Mouse (Mus musculus) embryonic fibroblast, embryonic 13.5 days (primary cell): ENCODE results near the gene Gm20458. TPM values are rescaled to one million over a fixed set of nuclear protein-coding genes. Genes with fewer than 3 reads are reported as not detected.

Source experiments
- H3K27ac ChIP-seq: 2 replicates; pipeline ENCODE4 v1.5.1; 2012; ENCODE audit warnings: low read length, control low read depth, inconsistent platforms; ENCODE audit not compliant: insufficient read depth
- H3K4me1 ChIP-seq: 2 replicates; pipeline ENCODE4 v1.6.1; 2011; ENCODE audit warnings: low read length; ENCODE audit not compliant: control insufficient read depth, insufficient read depth
- H3K4me3 ChIP-seq: 2 replicates; pipeline ENCODE4 v1.5.1; 2011; ENCODE audit warnings: mild to moderate bottlenecking, control low read depth, low read length; ENCODE audit not compliant: insufficient read depth
- CTCF ChIP-seq: IDR thresholded peaks from 2 replicates; pipeline ENCODE4 v1.5.1; 2011; ENCODE audit warnings: mild to moderate bottlenecking, control low read depth, low read length, moderate library complexity, borderline replicate concordance; ENCODE audit not compliant: insufficient read depth
- POLR2A ChIP-seq: IDR thresholded peaks from 2 replicates; pipeline ENCODE4 v1.6.1; 2011; ENCODE audit warnings: low read depth, mild to moderate bottlenecking, control low read depth, low read length, moderate library complexity
- polyA plus RNA-seq: library from polyadenylated mRNA; stranded (reverse); fragments of >200 nt; gene quantifications from 2 replicates; pipeline ENCODE4 v1.2.4, GENCODE M21; 2011; ENCODE audit warnings: low read depth; ENCODE audit not compliant: missing spikeins, insufficient read length

Gene Gm20458
- polyA plus RNA-seq, 1 experiment, result 4.1 TPM

DNA sequence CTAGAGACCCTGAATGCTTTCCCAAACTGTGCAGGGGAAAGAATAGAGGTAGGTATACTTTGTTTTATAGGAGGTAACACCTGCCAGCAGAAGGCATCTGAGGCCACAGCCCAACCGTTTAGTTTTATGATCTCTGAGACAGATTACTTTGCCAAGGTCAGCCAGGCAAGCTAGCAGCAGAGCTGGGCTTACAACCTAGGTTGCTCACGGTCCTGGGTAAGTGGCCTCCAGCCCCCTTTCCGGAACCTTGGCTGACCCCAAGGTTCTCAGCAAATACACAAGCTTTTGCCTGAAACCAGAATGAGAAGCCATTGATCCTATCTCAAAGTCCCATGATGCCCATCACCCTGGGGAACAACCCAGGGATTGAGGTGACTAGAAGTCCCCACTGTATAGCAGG is 26.1 kb upstream of the Gm20458 start:
- H3K27ac ChIP-seq, result no peak overlapping the region; the same call in 1 of the 2 replicates
- no peak for TF ChIP-seq CTCF
- no peak for TF ChIP-seq POLR2A
- no peak overlapping the region for H3K4me3 ChIP-seq
- peaks cover 29% of the 10 kb centered on the region for H3K4me1 ChIP-seq

DNA sequence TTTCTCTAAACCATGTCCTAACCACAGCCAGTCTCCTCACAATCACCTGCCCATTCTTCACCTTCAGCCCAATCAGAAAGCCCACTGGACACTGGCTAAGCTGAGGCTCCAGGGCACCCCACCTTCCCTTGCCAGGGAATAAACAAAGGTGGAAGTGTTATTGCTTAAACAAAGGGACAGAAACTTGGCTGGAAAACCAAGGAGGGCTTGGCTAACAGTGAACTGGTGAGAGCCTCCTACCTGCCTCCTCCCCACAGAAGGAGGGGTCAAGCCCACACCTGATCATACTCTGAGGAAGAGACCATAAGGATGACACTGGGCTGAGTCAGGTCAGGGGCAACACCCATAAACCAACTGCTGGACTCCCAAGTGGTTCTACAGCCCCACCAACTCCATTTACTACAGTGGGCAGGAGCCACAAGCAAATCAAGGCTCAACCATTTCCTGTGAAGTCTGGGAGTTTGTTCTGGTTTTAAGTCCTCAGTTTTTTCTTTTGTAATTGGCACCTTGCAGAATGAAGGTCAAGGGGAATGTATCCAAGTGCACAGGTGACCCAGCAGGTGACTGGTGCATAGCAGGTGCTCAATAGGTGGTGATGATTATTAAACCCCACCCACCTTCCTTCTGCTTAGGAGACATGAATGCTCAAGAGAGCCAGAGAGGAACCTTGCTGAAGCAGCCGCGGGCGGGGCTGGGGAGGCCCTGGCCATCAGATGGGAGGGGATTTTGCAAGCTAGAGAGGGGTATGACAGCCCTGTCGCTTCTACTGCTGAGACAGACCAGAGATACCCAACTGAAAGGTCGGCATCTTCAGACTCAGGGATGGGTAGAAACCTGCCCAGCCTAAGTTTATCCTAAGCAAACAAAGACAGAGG is 25.3 kb upstream of the Gm20458 start:
- Histone ChIP-seq H3K4me3 (no peak overlapping the region), H3K4me1 (peaks cover 29% of the 10 kb centered on the region), H3K27ac (peak overlapping the region; percentile 36; the same call in 1 of the 2 replicates)
- TF ChIP-seq POLR2A (no peak), CTCF (no peak)

DNA sequence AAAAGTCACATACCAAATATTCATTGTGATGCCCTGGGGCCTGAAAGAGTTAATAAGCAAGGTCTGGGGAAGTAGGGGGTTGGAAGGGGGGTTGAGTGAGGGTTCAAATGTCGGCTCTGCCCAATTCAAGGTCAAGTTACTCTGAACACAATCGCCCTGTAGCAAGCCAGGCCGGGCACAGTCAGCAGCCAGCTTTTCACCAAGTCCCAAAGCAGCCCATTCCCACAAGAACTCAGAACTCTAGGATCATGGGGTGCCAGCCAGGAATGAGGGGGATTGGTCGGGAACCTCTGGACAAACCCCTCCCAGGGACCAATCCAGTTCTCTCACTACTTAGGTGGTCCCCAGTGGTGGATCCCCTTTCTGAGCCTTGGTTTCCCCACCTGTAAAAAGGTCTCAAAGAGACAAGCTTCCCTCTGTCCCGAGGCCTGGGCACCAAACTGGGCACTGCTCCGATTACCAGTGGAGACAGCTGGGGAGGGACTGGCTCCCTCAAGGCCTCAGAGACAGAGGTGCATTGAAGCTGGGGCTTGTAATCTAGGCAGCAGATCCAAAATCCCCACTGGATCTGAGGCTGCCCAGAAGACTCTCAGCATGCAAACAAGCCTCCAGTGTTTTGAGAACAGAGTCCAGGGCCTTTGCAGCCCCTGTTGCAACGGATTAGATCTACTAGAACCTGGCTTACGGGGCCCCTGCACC is 24.4 kb upstream of the Gm20458 start:
- TF ChIP-seq POLR2A (no peak), CTCF (no peak)
- Histone ChIP-seq H3K27ac (peak overlapping the region; percentile 36), H3K4me3 (no peak overlapping the region), H3K4me1 (peaks cover 26% of the 10 kb centered on the region)

DNA sequence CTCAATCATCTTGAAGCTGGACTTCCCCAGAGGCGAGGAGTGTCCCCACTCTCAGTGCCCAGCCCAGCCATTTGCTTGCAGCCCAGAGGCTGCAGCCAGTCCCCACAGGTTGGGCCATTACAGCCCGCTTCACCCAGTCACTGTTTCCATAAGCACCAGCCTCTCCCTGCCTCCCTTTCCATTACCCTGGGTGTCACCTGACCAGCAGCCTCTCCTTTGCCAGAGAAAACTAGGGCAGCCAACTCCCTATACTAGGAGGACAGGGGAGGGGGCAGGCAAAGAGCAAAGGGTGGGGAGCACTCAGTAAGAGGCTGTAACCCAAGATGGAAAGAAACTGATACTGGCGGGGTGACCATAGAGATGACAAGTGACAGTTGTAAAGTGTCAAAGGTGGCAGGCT is 23.8 kb upstream of the Gm20458 start:
- Histone ChIP-seq H3K4me1 (peaks cover 26% of the 10 kb centered on the region), H3K4me3 (no peak overlapping the region), H3K27ac (peak overlapping the region; percentile 36)
- no peak for TF ChIP-seq POLR2A
- TF ChIP-seq CTCF, result no peak

DNA sequence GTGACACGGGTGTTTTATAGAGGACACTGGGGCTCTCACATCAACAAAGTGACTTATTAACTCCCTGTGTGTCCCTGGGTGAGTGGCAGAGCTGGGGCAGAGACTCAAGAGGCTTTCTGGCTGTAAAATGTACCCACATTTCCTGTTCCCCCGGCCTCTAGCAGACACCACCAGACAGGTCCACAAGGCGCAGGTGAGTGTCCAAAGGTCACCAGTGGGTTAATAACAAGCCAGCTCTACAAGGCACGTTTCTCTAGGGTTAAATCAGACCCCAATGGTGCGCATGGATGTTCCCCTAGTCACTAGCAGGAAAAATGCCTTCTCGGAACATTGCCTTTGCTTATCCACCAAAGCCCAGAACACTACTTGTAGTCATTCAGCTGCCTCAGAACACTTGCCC is 23.1 kb upstream of the Gm20458 start:
- Histone ChIP-seq H3K27ac (peak overlapping the region; percentile 78), H3K4me3 (no peak overlapping the region), H3K4me1 (peaks cover 23% of the 10 kb centered on the region)
- TF ChIP-seq CTCF (no peak), POLR2A (no peak)

DNA sequence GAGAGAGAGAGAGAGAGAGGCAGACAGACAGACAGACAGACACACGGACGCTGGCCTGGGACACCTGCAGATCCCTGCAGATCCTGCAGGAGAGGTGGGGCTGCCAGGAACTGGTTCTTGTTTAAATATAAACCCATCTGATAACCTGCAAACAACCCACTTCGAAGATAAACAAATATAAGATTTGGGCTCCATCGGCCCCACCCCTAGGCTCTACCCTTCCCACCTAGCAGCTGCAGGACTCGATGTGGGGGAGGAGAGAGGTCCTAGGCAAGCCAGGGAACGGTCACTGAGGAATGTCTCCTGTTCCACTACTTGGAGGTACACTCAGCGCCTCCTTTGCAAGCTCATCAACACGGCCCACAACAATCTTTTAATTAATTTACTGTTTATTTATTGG is 22.5 kb upstream of the Gm20458 start:
- TF ChIP-seq POLR2A (0 out of 2 replicates have a peak, but pooled peaks have one; percentile 8), CTCF (no peak)
- Histone ChIP-seq H3K27ac (peak overlapping the region; percentile 78), H3K4me1 (peaks cover 23% of the 10 kb centered on the region), H3K4me3 (no peak overlapping the region)

DNA sequence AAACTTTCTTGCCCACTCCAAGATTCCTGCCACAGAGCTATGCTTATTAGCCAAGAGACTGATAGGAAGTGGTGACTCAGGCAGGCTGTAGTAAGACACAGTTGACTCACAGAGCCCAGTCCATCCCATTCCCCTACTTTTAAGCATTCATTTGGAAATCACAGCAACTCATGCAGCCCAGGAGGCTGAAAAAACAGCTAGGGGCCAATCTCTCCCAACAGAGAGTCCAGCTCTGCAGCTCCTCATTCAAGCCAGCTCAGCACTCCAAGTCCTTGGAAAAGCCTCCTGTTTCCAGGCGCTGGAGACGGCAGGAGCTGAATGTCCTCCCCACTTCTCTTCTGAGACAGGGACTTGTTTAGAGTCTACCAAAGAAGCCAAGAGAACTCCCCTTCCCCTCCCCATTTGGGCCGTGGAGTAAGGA is 21.8 kb upstream of the Gm20458 start:
- H3K4me1 ChIP-seq, result peaks cover 23% of the 10 kb centered on the region
- H3K27ac ChIP-seq, result peak overlapping the region; percentile 79

DNA sequence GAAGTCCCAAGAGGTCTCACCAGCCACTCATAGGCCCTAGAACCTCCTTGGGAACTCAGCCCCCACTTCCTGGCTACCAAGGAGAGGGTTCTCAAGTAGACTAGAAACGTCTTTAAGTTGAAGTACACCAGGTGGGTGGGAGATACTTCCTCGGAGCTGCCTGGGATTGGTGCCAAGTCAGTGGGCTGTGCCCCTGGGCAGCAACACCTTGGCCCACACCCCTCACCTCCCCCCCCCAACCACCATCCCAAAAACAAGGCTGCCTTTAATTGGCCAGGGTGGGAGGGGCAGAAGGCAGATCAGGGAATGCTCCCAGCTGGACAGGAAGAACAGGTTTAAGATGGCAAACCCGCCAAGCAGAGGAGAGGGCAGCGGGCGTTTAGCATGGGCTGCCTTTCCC is 20.5 kb upstream of the Gm20458 start:
- H3K4me1 ChIP-seq, result peaks cover 19% of the 10 kb centered on the region
- H3K4me3 ChIP-seq, result no peak overlapping the region
- TF ChIP-seq CTCF (no peak), POLR2A (no peak)
- H3K27ac ChIP-seq, result peak overlapping the region; percentile 79

More for the DNA sequence above, 21.8 kb upstream of the Gm20458 start:
- H3K4me3 ChIP-seq, result no peak overlapping the region
- TF ChIP-seq POLR2A (0 out of 2 replicates have a peak, but pooled peaks have one; percentile 27), CTCF (no peak)

DNA sequence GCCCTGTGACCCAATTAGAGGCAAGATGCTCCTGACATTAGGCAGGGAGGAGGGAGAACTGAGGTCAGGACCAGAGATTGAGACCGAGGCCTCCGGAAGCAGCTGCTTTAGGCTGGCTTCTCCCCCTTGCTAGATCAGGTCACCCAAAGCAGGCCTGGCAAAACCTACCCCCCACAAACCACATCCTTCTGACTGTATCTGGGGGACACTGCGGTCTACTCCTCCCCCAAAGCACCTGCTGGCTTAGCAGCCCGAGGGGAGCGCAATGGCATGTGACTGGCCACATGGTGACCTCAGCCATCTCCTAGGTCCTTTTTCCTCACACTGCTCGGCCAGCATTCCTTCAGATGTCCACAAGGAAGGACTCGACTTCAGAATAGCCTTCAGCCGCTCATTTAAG is 19.6 kb upstream of the Gm20458 start:
- H3K4me1 ChIP-seq, result peaks cover 13% of the 10 kb centered on the region
- TF ChIP-seq POLR2A (no peak), CTCF (no peak)
- H3K4me3 ChIP-seq, result peak overlapping the region; percentile 66
- peak overlapping the region; percentile 68; the same call in 1 of the 2 replicates for H3K27ac ChIP-seq

DNA sequence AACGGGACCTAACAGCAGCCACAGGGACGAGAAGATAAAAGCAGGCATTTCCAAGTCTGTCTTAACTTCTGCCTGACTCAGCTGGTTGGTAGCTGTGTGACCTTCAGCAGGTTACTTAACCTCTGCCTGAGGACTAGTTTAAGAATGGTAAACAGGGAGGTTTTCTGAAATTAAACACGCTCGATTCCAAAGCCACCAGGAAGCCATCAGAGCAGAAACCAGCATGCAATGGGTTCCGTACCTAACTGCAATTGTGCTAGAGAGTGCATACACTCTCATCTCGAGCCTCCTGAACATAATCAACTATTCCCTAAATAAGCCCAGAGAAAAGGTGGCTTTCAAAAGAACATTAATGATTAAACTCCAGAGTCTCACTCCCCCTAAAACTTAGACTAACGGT is 19.0 kb upstream of the Gm20458 start:
- Histone ChIP-seq H3K4me3 (peak overlapping the region; percentile 66), H3K27ac (peak overlapping the region; percentile 68; the same call in 1 of the 2 replicates), H3K4me1 (peaks cover 12% of the 10 kb centered on the region)
- no peak for TF ChIP-seq CTCF
- TF ChIP-seq POLR2A, result no peak
